Mouse (Mus musculus): ENCODE data around the gene Arhgef39.

Gene Arhgef39

GRCm38 (mm10) chr4:43480985-43481384 is 18.5 kb downstream of the Arhgef39 start:
- in situ Hi-C loops (cut with MboI, MseI), result loop anchor here (5.0 kb wide), 1 partner anchor 39 kb away; the partner anchor contains the start of gene Tesk1

GRCm38 (mm10) chr4:43478906-43479832 is 20.3 kb downstream of the Arhgef39 start:
- in situ Hi-C loops (cut with MboI, MseI), result no loop called here

GRCm38 (mm10) chr4:43478534-43478858 is 21.0 kb downstream of the Arhgef39 start:
- in situ Hi-C loops (cut with MboI, MseI), result no loop called here

- in situ Hi-C loops (cut with MboI, MseI), result no loop called here
These were observed 21.5 kb downstream of the Arhgef39 start for GRCm38 (mm10) chr4:43477857-43478533.

- in situ Hi-C loops (cut with MboI, MseI), result no loop called here
These were observed 22.9 kb downstream of the Arhgef39 start for GRCm38 (mm10) chr4:43476604-43477003.

- in situ Hi-C loops (cut with MboI, MseI), result no loop called here
These were observed 25.9 kb downstream of the Arhgef39 start for GRCm38 (mm10) chr4:43473636-43474035.

GRCm38 (mm10) chr4:43470301-43470700 is 29.2 kb downstream of the Arhgef39 start:
- in situ Hi-C loops (cut with MboI, MseI), result no loop called here

GRCm38 (mm10) chr4:43466872-43467271 is 32.6 kb downstream of the Arhgef39 start:
- in situ Hi-C loops (cut with MboI, MseI), result no loop called here

- in situ Hi-C loops (cut with MboI, MseI), result no loop called here
These were observed 33.6 kb downstream of the Arhgef39 start for GRCm38 (mm10) chr4:43465935-43466334.

- in situ Hi-C loops (cut with MboI, MseI), result no loop called here
These were observed 36.4 kb downstream of the Arhgef39 start for GRCm38 (mm10) chr4:43463102-43463501.

GRCm38 (mm10) chr4:43457124-43457523 is 42.4 kb downstream of the Arhgef39 start:
- in situ Hi-C loops (cut with MboI, MseI), result no loop called here

- in situ Hi-C loops (cut with MboI, MseI), result no loop called here
These were observed 43.0 kb downstream of the Arhgef39 start for GRCm38 (mm10) chr4:43456470-43456869.

- in situ Hi-C loops (cut with MboI, MseI), result no loop called here
These were observed 45.3 kb downstream of the Arhgef39 start, which contains the start of gene Cd72 for GRCm38 (mm10) chr4:43454041-43454836. TSS of gene Cd72 (minus strand) at chr4:43454628.

- in situ Hi-C loops (cut with MboI, MseI), result no loop called here
These were observed 46.1 kb downstream of the Arhgef39 start for GRCm38 (mm10) chr4:43453413-43453812.

- in situ Hi-C loops (cut with MboI, MseI), result no loop called here
These were observed 47.2 kb downstream of the Arhgef39 start for GRCm38 (mm10) chr4:43452315-43452714.

- in situ Hi-C loops (cut with MboI, MseI), result no loop called here
These were observed 50.9 kb downstream of the Arhgef39 start for GRCm38 (mm10) chr4:43448554-43448953.

GRCm38 (mm10) chr4:43447251-43447650 is 52.2 kb downstream of the Arhgef39 start:
- in situ Hi-C loops (cut with MboI, MseI), result no loop called here
